Mouse (Mus musculus): ENCODE data around the gene Mrps18c. TPM values are rescaled to one million over a fixed set of nuclear protein-coding genes. Genes with fewer than 3 reads are reported as not detected.

The Mrps18c gene
- total RNA-seq (2021) = 10 to 100 TPM; 62.6 to 74.4 TPM
- long read RNA-seq, experiment 1, transcript Mrps18c-201 (6 exons, 638 nt) = major isoform, 55 of 65 reads
- long read RNA-seq, experiment 1, transcript Mrps18c-202 (5 exons, 460 nt) = minor isoform, 5 of 65 reads
- long read RNA-seq, experiment 1, partial matches to known transcripts = 1 of 65 reads
- long read RNA-seq, experiment 1, other reads (novel, unspliced or antisense) = 4 of 65 reads
- long read RNA-seq, experiment 2, transcript Mrps18c-202 (5 exons, 460 nt) = minor isoform, 7 of 81 reads
- long read RNA-seq, experiment 2, transcript Mrps18c-201 (6 exons, 638 nt) = major isoform, 67 of 81 reads
- long read RNA-seq, experiment 2, partial matches to known transcripts = 0 of 81 reads
- long read RNA-seq, experiment 2, other reads (novel, unspliced or antisense) = 6 of 81 reads

GRCm38 (mm10) chr5:100798165-100798860, at the start of gene Mrps18c, which contains the start of gene Helq:
Gene Mrps18c (plus strand): TSS chr5:100798627.
Gene Helq (minus strand): TSS chr5:100798598.
- peak; percentile 94 for DNase-seq
- Histone ChIP-seq H3K4me3 (peak within 1 kb of the TSS; percentile 79), H3K27ac (peak within 1 kb of the TSS; percentile 82)
- no peak for TF ChIP-seq CTCF (IDR thresholded peaks at IDR 0.05)
- intact Hi-C loops (cut with DNase I) = loop anchor here (2.0 kb wide), 2 partner anchors 124 to 282 kb away; partner anchors contain the start of gene Coq2

GRCm38 (mm10) chr5:100750617-100751255, 47.7 kb upstream of the Mrps18c start:
- intact Hi-C loops (cut with DNase I) = no loop called here
- TF ChIP-seq CTCF (IDR thresholded peaks at IDR 0.05) = no peak
- Histone ChIP-seq H3K4me3 (no peak overlapping the region), H3K27ac (no peak overlapping the region)
- no peak for DNase-seq

- no peak overlapping the region for H3K27ac ChIP-seq
- no peak for TF ChIP-seq CTCF (IDR thresholded peaks at IDR 0.05)
- H3K4me3 ChIP-seq = no peak overlapping the region
- no peak for DNase-seq
- intact Hi-C loops (cut with DNase I) = no loop called here
Observed at GRCm38 (mm10) chr5:100751655-100752054, 46.8 kb upstream of the Mrps18c start.

GRCm38 (mm10) chr5:100753407-100753806, 45.0 kb upstream of the Mrps18c start:
- DNase-seq = no peak
- intact Hi-C loops (cut with DNase I) = no loop called here
- no peak for TF ChIP-seq CTCF (IDR thresholded peaks at IDR 0.05)

GRCm38 (mm10) chr5:100758121-100758520, 40.3 kb upstream of the Mrps18c start:
- no peak for TF ChIP-seq CTCF (IDR thresholded peaks at IDR 0.05)
- intact Hi-C loops (cut with DNase I) = no loop called here
- no peak for DNase-seq
- no peak overlapping the region for H3K4me3 ChIP-seq
- no peak overlapping the region for H3K27ac ChIP-seq

More at GRCm38 (mm10) chr5:100753407-100753806, 45.0 kb upstream of the Mrps18c start:
- H3K27ac ChIP-seq = no peak overlapping the region
- H3K4me3 ChIP-seq = no peak overlapping the region

GRCm38 (mm10) chr5:100760049-100760663, 38.3 kb upstream of the Mrps18c start:
- Histone ChIP-seq H3K27ac (no peak overlapping the region), H3K4me3 (no peak overlapping the region)
- intact Hi-C loops (cut with DNase I) = no loop called here
- DNase-seq = no peak
- TF ChIP-seq CTCF (IDR thresholded peaks at IDR 0.05) = no peak

GRCm38 (mm10) chr5:100761736-100762135, 36.7 kb upstream of the Mrps18c start:
- intact Hi-C loops (cut with DNase I) = no loop called here
- no peak for DNase-seq
- Histone ChIP-seq H3K27ac (no peak overlapping the region), H3K4me3 (no peak overlapping the region)
- no peak for TF ChIP-seq CTCF (IDR thresholded peaks at IDR 0.05)

- TF ChIP-seq CTCF (IDR thresholded peaks at IDR 0.05) = no peak
- Histone ChIP-seq H3K27ac (no peak overlapping the region), H3K4me3 (no peak overlapping the region)
- no peak for DNase-seq
- intact Hi-C loops (cut with DNase I) = no loop called here
Observed at GRCm38 (mm10) chr5:100766026-100766425, 32.4 kb upstream of the Mrps18c start.

GRCm38 (mm10) chr5:100771575-100771974, 26.9 kb upstream of the Mrps18c start:
- Histone ChIP-seq H3K27ac (no peak overlapping the region), H3K4me3 (no peak overlapping the region)
- no peak for DNase-seq
- intact Hi-C loops (cut with DNase I) = no loop called here
- no peak for TF ChIP-seq CTCF (IDR thresholded peaks at IDR 0.05)

GRCm38 (mm10) chr5:100775778-100776404, 22.5 kb upstream of the Mrps18c start:
- intact Hi-C loops (cut with DNase I) = no loop called here
- DNase-seq = no peak
- H3K4me3 ChIP-seq = no peak overlapping the region
- no peak overlapping the region for H3K27ac ChIP-seq
- no peak for TF ChIP-seq CTCF (IDR thresholded peaks at IDR 0.05)

- no peak overlapping the region for H3K27ac ChIP-seq
- intact Hi-C loops (cut with DNase I) = no loop called here
Observed at GRCm38 (mm10) chr5:100776900-100777299, 21.5 kb upstream of the Mrps18c start.

GRCm38 (mm10) chr5:100779002-100779401, 19.4 kb upstream of the Mrps18c start:
- no peak for DNase-seq
- no peak for TF ChIP-seq CTCF (IDR thresholded peaks at IDR 0.05)
- Histone ChIP-seq H3K27ac (no peak overlapping the region), H3K4me3 (no peak overlapping the region)
- intact Hi-C loops (cut with DNase I) = no loop called here

More at GRCm38 (mm10) chr5:100776900-100777299, 21.5 kb upstream of the Mrps18c start:
- DNase-seq = no peak
- TF ChIP-seq CTCF (IDR thresholded peaks at IDR 0.05) = no peak
- H3K4me3 ChIP-seq = no peak overlapping the region
